ENCODE assay signal across 13 mouse cellular contexts in genomic region chr1:161040855-161041254, GRCm38 (mm10). TPM values are rescaled to one million over a fixed set of nuclear protein-coding genes. Genes with fewer than 3 reads are reported as not detected.
DNase-seq lines count a peak whose midpoint lies in the region; ATAC-seq and TF ChIP-seq lines count a peak whose summit lies in the region.
"Had no signal": no experiment of that assay in that cellular context is flagged by ENCODE, and none has a peak within 500 bp of the region (broad histone marks: within the 10 kb centered on the region; RNA-seq: fewer than 3 reads in every experiment).

No protein-coding gene starts in this region.

- TF ChIP-seq CTCF in ES-Bruce4 (IDR thresholded peaks at IDR 0.05; ENCODE audit: low read depth, low read length): no peak

- peak; percentile 57 for DNase-seq in embryo, embryonic 9.5 days (ENCODE audit: extremely low spot score)
- no peak for DNase-seq in embryo, embryonic 11 days
- DNase-seq in kidney, postnatal 14 days: no peak
- no peak for DNase-seq in liver, embryonic 13.5 days
- DNase-seq in spleen, postnatal 10 days (ENCODE audit: low spot score in 2 of 2): no peak
- no peak for DNase-seq in urinary bladder, postnatal 10 days (ENCODE audit: low spot score)
- DNase-seq: B cell, adult 2 months; left cerebral cortex, postnatal 4 days; right cerebral cortex, adult 18-20 months; thymus, postnatal 36 days had no signal

- no peak overlapping the region for H3K9ac ChIP-seq in kidney, embryonic 16.5 days (replicated peaks; ENCODE audit: low read length)
- no peak overlapping the region for H3K9ac ChIP-seq in ES-Bruce4 (ENCODE audit: low read depth, poor library complexity, severe bottlenecking)
- H3K9ac ChIP-seq in liver, embryonic 13.5 days: no peak overlapping the region

- peaks cover 49% of the 10 kb centered on the region for H3K36me3 ChIP-seq in kidney, embryonic 16.5 days (ENCODE audit: insufficient read depth, low read length)
- H3K36me3 ChIP-seq in ES-Bruce4 (ENCODE audit: control insufficient read depth, insufficient read depth, low read length, poor library complexity, severe bottlenecking): peaks cover 49% of the 10 kb centered on the region
- peaks cover 60% of the 10 kb centered on the region for H3K36me3 ChIP-seq in liver, embryonic 13.5 days

- no peaks in the 10 kb centered on the region for H3K9me3 ChIP-seq in kidney, embryonic 16.5 days (ENCODE audit: low read length)
- H3K9me3 ChIP-seq in ES-Bruce4 (replicated peaks; ENCODE audit: control insufficient read depth, insufficient read depth, low read length, poor library complexity, severe bottlenecking): 0 out of 2 replicates have a peak, but pooled peaks cover 2% of the 10 kb centered on the region
- H3K9me3 ChIP-seq in liver, embryonic 13.5 days (replicated peaks): no peaks in the 10 kb centered on the region

- no peak for TF ChIP-seq POLR2A in ES-Bruce4 (IDR thresholded peaks at IDR 0.05; ENCODE audit: insufficient read depth, low read length)

- no peak for TF ChIP-seq EP300 in ES-Bruce4 (IDR thresholded peaks at IDR 0.05; ENCODE audit: insufficient read depth, low read depth, low read length)

- peaks cover 13% of the 10 kb centered on the region for H3K4me1 ChIP-seq in kidney, embryonic 16.5 days (ENCODE audit: insufficient read depth, low read length)
- no peaks in the 10 kb centered on the region for H3K4me1 ChIP-seq in ES-Bruce4 (ENCODE audit: control insufficient read depth, insufficient read depth, low read length)
- H3K4me1 ChIP-seq in liver, embryonic 13.5 days (replicated peaks): peaks cover 17% of the 10 kb centered on the region

- no peak overlapping the region for H3K4me2 ChIP-seq in kidney, embryonic 16.5 days (replicated peaks; ENCODE audit: low read depth, low read length)
- no peak overlapping the region for H3K4me2 ChIP-seq in liver, embryonic 13.5 days
- H3K4me2 ChIP-seq: heart, embryonic 11.5 days had no signal

- no peak overlapping the region for H3K4me3 ChIP-seq in kidney, embryonic 16.5 days (ENCODE audit: low read length)
- H3K4me3 ChIP-seq in ES-Bruce4 (ENCODE audit: low read depth, low read length): no peak overlapping the region
- H3K4me3 ChIP-seq in liver, embryonic 13.5 days (replicated peaks): no peak overlapping the region

- peak overlapping the region; percentile 58; the same call in 1 of the 2 replicates for H3K27ac ChIP-seq in kidney, embryonic 16.5 days (ENCODE audit: low read length)
- H3K27ac ChIP-seq in ES-Bruce4 (ENCODE audit: insufficient read depth, low read length): peak overlapping the region; percentile 88
- H3K27ac ChIP-seq in liver, embryonic 13.5 days: peak overlapping the region; percentile 87

- H3K27me3 ChIP-seq in kidney, embryonic 16.5 days (ENCODE audit: insufficient read depth, low read length): no peaks in the 10 kb centered on the region
- no peaks in the 10 kb centered on the region for H3K27me3 ChIP-seq in ES-Bruce4 (ENCODE audit: control insufficient read depth, insufficient read depth, low read length, poor library complexity, severe bottlenecking)
- H3K27me3 ChIP-seq in liver, embryonic 13.5 days: no peaks in the 10 kb centered on the region

- ATAC-seq in kidney, embryonic 16.5 days (ENCODE audit: low FRiP score, low TSS enrichment): no peak
- no peak for ATAC-seq in liver, embryonic 13.5 days (ENCODE audit: low read depth)

RNA-seq across cellular contexts. Expression of gene Zbtb37, which starts 6.2 kb away (rescaled TPM):
- polyA plus RNA-seq in kidney, embryonic 16.5 days (2015; fragmentation: Nextera tagmentation; extraction: Ambion mirVana): 7.8 and 8.8 TPM in 2 replicates
- polyA plus RNA-seq in ES-Bruce4 (2011; ENCODE audit: insufficient read depth, insufficient read length, low read depth, missing spikeins): 13.8 and 15.5 TPM in 2 replicates
- polyA plus RNA-seq in liver, embryonic 13.5 days (2015; fragmentation: Nextera tagmentation; extraction: Ambion mirVana): 2.5 and 3.2 TPM in 2 replicates

RNA-seq across cellular contexts. Expression of gene Dars2, which starts 29.6 kb away (rescaled TPM):
- polyA plus RNA-seq in kidney, embryonic 16.5 days (2015; fragmentation: Nextera tagmentation; extraction: Ambion mirVana): 37.8 and 40.2 TPM in 2 replicates
- polyA plus RNA-seq in ES-Bruce4 (2011; ENCODE audit: insufficient read depth, insufficient read length, low read depth, missing spikeins): 45.4 and 46.1 TPM in 2 replicates
- polyA plus RNA-seq in liver, embryonic 13.5 days (2015; fragmentation: Nextera tagmentation; extraction: Ambion mirVana): 40.7 and 49.0 TPM in 2 replicates

RNA-seq across cellular contexts. Expression of gene Cenpl, which starts 29.7 kb away (rescaled TPM):
- 29.9 and 32.8 TPM in 2 replicates for polyA plus RNA-seq in kidney, embryonic 16.5 days (2015; fragmentation: Nextera tagmentation; extraction: Ambion mirVana)
- polyA plus RNA-seq in ES-Bruce4 (2011; ENCODE audit: insufficient read depth, insufficient read length, low read depth, missing spikeins): 16.2 and 16.4 TPM in 2 replicates
- polyA plus RNA-seq in liver, embryonic 13.5 days (2015; fragmentation: Nextera tagmentation; extraction: Ambion mirVana): 35.3 and 39.8 TPM in 2 replicates
